Mouse (Mus musculus) macrophage (primary cell): ENCODE results near the gene Vamp4. TPM values are rescaled to one million over a fixed set of nuclear protein-coding genes. Genes with fewer than 3 reads are reported as not detected.

Source experiments
- H3K27ac ChIP-seq: fragments of 350-480 bp; formaldehyde crosslinking; 2 replicates; pipeline ENCODE4 v1.9.0; 2021
- H3K36me3 ChIP-seq: fragments of 350-480 bp; formaldehyde crosslinking; 2 replicates; pipeline ENCODE4 v1.9.0; 2021; ENCODE audit errors: inconsistent target
- H3K4me3 ChIP-seq: fragments of 350-480 bp; formaldehyde crosslinking; 2 replicates; pipeline ENCODE4 v1.9.0; 2021; ENCODE audit errors: inconsistent target
- H3K79me2 ChIP-seq: fragments of 350-480 bp; formaldehyde crosslinking; 2 replicates; pipeline ENCODE4 v1.9.0; 2021; ENCODE audit errors: inconsistent target
- WGBS: methylation state at CpG from one replicate; pipeline ENCODE4 v1.1.7; 2026; ENCODE audit warnings: inconsistent platforms; ENCODE audit not compliant: missing documents; 5-methylcytosine and 5-hydroxymethylcytosine counted together
- polyA plus RNA-seq: library from polyadenylated mRNA; stranded (reverse); fragments of 250-400 nt; gene quantifications from 3 replicates; pipeline ENCODE4 v1.2.4, GENCODE M21; 2018; ENCODE audit warnings: inconsistent platforms

Gene Vamp4
- polyA plus RNA-seq, 1 experiment from 2014 or later = 109 TPM

DNA sequence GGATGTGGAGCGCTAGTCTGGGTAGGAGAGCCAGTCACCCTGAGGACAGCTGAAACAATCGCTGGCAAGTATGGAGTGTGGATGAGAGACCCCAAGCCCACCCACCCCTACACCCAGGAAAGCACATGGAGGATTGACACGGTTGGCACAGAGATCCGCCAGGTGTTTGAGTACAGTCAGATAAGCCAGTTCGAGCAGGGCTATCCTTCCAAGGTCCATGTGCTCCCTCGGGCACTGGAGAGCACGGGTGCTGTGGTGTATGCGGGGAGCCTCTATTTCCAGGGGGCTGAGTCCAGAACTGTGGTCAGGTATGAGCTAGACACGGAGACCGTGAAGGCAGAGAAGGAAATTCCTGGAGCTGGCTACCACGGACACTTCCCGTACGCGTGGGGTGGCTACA is 78.1 kb downstream of the Vamp4 start:
- Histone ChIP-seq H3K27ac (no peak overlapping the region), H3K36me3 (no peaks in the 10 kb centered on the region), H3K4me3 (no peak overlapping the region), H3K79me2 (no peaks in the 10 kb centered on the region)
- 88% methylated on average over 14 of the region's 14 CpGs for WGBS

Other genes with a start within 250 kb of the Vamp4 start
- gene Dnm3, start 92.5 kb upstream of the Vamp4 start, polyA plus RNA-seq = not detected in 3 replicates
- 3.0 to 4.9 TPM (median 4.5 TPM) in 3 replicates for gene Mettl13, start 22.0 kb upstream of the Vamp4 start, polyA plus RNA-seq
- gene Myoc, start 68.6 kb downstream of the Vamp4 start, polyA plus RNA-seq = not detected in 3 replicates
- gene Myocos, start 87.7 kb downstream of the Vamp4 start, polyA plus RNA-seq = not detected in 3 replicates
- 44.0 to 64.3 TPM (median 56.5 TPM) in 3 replicates for gene Prrc2c, start 170.0 kb downstream of the Vamp4 start, polyA plus RNA-seq
- not detected in 3 replicates for gene Fmo4, start 243.5 kb downstream of the Vamp4 start, polyA plus RNA-seq